Mouse (Mus musculus) kidney, adult 8-10 months (tissue): ENCODE measurements around the gene Nat8f5.
"Not testable (repeated sequence)": the region's sequence is repeated elsewhere in the genome, so short reads cannot be mapped to it uniquely, and the experiment has no call there.

Source experiments
- DNase-seq, 2 experiments: peaks; one replicate each; pipeline ENCODE4 v3.0.0; 2022

Gene Nat8f5

DNA sequence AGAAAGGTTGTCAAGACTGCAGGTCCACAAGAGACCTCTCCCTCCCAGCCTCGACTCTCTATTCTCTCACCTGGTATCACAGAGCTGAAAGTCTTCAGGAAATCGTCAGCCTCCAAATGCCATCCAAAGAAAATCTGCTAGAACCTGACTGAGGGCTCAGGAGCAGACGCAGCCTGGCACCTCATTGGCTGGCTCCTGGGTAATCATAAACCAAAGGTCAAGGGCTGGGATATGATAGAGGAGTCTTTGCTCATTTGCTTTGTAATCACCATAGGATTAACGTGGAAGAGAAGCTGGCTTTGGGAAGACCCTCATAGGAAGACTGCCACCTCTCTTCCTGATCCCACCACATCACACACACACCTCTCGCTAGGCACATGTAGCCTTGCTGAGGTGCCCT lies at the start of gene Nat8f5, which contains the start of gene Nat8f6:
TSS of gene Nat8f5 (minus strand) at position 136 of the 400 bp plus-strand sequence.
TSS of gene Nat8f6 (minus strand) at position 118 of the 400 bp plus-strand sequence.
- DNase-seq: peak in 1 of 2 experiments; percentile 67

DNA sequence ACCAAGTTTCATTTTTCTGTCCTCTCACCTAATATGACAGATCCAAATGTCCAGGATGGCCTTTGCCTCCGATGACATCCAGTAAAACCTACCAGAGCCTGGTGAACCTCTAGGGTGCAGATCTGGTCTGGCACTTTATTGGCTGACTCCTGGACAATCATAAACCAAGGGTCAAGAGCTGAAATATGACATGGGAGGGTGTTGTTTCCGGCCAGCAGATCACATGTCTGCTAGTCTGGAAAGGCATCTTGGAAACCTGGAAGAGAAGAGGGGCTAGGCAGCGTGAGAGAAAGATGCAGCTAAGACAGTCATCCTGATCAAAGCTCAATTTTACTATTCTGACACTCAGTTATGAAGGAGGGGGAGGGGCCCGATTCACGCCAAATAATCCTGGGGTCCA lies 48.2 kb upstream of the Nat8f5 start, which contains the start of gene Nat8f2:
TSS of gene Nat8f2 (minus strand) at position 153 of the 400 bp plus-strand sequence.
- peak; percentile 75 to 84 for DNase-seq

DNA sequence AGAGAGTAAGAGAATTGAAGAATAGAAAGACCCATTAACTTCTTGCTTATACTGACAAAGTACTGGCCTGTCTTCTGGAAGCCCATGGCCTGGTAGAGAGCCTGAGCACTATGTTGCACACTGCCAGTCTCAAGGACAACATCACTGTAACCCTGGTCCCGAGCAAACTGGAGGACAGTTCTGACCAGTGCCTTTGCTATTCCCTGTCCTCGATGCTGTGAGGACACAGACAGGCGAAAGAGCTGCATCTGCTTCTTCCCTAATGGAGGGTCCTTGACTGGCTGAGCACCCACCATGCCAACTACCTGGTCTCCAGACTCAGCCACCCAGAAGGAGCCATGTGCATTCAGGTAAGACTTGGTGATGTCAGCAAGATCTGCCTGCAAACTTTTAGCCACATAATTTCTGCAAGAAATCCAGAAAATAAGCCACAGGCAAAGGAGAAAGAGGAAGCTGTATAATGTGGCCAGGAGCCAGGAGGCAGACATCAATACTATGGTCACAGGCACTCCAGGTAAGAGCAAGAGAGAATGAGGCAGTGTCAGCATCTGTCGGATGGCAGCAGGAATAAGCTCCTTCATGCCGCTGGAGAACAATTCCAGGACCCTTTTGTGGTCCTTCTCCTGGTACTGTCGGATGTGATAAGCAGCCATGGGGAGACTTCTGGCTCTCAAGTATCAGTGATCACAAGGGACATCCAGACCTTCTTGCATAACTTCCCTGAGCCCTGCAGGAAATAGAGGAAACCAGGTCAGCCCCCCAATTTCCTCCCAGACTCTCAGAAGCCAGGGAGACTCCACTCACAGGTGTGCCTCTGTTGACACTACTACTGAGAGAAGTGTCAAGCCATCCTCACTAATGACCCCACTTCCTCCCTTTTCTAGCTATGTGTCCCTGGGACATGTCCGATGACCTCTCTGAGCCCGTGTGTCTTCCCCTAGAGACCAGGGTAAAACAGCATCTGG lies 47.2 kb upstream of the Nat8f5 start:
- peak; percentile 30 to 32 for DNase-seq

DNA sequence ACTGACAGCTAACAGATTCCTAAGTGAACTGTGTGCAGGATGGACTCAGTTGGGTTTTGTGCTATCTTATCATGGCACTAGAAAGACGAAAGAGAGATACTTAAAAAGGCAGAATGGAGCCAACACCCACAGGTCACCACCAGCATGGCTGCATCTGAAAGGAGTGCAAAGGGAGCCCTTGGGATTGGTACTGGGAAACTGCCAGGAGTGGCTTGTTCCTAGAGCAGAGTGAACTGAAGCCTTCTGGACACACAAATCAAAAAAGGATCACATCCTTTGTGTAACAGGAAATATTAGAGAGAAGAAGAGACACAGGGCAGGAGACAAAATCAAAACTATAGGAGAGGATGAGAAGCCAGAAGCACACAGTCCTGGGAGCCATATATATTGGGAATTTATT lies 46.2 kb upstream of the Nat8f5 start:
- not testable (repeated sequence) for DNase-seq

DNA sequence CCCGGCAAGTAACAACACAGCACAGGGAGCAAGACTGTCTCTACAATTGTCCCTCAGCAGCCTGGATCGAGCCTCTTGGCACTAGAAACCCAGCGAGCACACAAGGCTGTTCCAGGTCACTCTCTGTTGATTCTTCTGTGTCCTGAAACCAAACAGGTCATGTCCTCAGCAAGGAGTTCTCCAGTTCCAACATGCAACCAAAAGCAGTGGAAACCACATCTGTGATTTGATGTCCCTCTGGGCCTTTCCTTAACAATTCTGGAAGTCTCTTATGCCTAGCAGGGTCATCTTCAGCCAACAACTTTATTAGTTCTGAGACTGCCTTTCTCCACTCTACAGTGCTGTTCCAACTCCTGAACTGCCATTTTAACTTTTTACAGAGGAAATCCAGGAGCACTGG lies 45.4 kb upstream of the Nat8f5 start:
- DNase-seq: not testable (repeated sequence)

DNA sequence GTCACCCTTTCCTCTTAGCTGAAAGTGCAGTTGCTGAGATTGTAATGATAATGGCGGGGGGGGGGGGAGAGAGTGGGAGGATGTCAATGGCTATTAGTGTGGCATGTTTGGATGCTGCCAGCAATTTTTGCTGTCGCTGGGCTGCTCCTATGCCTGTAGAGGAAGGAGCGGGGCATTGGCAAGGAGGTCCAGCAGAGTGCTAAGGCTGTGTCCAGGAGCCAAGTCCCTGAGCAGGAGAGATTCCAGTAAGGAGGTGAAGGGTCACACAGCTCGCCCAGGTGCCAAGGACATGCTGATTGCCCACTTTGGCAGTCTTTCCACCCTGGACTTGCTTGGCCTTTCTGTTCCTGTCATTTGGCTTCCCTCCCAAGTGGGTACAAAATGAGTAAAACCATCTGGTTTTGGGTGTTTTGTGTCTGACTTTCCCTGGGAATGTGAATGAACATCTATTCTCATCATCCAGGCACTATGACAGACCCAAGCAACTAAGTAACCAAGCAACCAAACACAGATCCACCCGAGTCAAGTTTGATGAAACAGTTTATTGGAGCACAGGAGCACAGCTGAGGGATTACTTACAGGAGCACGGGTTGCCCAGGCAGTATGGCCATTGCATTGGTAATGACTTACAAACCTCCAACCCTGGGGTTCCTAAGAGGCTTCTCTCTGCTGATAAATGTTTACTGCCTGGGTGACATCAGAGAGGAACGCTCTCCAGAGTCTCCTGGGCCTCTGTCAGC lies 44.3 kb upstream of the Nat8f5 start:
- DNase-seq: peak; percentile 62 to 77

DNA sequence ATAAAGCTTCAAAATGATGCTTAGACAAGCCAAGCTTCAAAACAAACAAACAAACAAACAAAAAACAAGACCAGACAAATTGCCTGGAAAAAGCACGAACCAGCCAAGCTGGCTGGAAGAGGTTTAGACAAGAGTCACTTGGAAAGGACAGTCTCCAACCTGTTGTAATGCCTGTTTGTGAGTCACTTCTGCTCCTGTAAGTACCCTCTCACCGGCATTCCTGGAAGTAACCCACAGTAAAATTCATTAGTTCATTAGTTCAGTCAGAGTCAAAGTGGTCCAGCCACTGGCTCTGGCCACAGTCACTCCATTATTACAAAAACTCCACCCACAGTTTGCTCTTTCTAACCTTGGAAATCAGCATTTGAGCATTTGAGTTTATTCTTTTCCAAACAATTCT lies 43.1 kb upstream of the Nat8f5 start:
- DNase-seq: no peak

DNA sequence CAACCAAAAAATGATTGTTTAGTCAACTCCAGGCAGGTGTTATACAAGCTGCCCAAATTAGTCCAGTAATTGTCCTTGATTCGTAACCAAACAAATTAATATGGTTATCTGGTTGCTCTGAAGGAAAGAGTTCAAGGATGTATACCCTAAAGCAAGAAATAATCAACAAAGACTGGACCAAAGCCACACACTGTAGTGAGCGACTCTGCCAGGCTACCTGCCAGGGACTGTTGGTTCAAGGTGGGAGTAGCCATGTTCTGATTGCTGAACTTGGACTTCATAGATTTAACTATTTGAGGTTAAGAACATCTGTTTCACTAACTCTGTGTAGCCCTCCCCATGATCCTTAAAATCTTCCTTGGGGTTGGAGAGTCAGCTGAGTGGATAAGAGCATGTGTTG lies 42.4 kb upstream of the Nat8f5 start:
- no peak for DNase-seq

DNA sequence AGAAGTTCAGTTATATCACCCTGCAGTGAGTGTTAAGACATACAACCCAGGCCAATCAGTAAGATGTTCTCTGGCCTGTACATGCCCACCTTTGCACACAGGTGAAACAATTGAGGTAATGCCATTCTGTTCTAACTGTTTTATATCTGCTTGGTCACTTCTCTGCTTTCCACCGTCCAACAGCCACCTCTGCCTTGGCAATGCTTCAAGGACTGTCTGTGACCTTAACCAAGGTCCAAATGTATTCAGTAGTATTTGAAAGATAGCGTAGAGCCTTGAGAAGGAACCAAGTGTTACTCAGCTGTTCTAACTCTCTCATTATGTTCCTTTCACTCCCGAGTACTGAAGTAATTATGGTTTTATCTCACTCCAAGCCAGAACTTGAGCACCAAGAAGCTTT lies 41.8 kb upstream of the Nat8f5 start:
- peak; percentile 41 to 59 for DNase-seq

DNA sequence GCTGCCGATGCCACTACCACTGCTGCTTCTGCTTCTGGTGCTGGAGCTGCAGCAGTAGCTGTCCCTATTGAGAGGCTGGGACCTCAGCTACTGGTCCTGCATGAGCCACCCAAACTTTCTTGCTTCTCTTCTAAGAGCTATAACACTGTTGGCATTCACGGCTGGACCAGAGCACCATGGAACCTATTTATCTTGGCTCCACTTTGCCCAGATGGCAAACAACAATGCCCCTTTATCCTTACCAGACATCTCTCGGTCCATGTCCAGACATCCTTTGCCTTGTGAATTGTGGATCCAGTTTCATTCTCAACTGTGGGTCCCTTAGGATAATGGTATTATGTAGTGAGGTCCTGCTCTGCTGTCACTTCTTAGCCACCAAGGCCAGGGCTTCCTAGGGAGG lies 40.5 kb upstream of the Nat8f5 start:
- peak in 1 of 2 experiments; percentile 25 for DNase-seq

DNA sequence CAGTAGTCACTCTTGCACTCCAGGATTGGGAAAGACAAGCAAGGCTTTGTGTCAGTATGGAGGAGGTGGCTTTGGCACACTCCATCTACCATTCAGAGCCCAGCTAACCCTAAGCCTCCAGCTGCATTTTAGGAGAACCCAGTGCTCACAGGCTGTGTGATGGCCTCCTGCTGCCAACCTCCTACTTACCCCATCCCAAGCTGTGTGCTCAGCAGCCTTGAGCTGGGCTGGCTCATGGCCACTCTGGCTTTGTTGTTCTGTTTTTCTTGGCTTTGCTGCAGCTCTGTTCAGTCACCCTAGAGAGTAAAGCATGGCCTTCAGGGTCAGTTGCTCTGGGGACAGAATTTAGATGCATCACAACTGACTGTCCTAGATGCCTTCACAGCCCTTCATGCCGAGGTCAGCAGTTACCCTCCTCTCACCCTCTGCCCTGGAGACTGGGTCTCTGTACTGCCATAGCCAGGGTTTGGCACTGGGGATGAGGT lies 35.5 kb upstream of the Nat8f5 start:
- peak; percentile 76 to 82 for DNase-seq

DNA sequence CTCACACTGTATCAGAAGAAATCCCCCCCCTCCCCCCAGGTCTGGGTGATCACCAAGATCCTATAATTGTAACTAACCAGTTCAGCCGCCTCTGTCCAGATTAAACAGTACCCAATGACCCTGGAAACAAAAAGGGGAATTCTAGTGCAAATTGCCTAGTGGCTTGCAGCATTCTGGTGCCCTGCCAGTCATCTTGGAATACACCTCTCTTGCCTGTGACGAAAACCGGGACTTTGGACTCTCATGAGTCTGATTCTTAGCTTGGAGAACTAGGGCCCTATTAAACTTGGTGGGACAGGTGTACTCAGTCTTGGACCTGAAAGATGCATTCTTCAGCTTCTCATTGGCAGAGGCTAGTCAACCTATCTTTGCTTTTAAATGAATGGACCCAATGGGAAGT lies 32.7 kb upstream of the Nat8f5 start:
- DNase-seq: peak; percentile 70 to 78

DNA sequence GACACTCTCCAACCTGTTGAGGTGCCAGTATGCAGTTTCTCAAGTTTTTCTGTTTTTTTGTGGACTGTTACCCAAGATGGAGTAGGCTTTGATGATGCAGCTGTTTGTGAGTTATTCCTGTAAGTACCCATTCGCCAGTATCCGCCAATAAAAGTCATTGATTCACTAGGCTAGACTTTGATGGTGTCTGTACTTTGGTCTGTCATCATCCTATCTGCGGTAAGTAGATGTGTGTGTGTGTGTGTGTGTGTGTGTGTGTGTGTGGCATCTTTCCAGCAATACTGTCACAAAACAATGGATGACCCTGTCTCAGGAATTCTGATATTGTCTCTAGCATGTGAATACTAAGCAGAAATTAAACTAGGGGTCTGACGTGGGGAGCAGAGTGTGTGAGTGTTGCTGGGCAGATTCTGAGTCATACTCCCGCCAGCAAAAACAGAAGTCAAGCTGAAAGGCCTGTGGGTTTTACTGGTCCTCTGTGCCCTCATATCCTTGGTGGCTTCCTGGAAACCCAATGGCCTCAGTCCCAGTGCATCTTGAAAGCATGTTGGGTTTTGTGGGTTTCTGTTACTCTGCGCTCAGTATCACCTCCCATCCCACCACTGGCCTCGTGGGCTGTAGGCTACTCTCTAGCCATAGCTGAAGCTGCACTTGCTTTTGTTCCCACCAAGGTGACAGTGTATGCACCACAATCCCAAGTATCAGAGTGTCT lies 30.4 kb upstream of the Nat8f5 start:
- no peak for DNase-seq

DNA sequence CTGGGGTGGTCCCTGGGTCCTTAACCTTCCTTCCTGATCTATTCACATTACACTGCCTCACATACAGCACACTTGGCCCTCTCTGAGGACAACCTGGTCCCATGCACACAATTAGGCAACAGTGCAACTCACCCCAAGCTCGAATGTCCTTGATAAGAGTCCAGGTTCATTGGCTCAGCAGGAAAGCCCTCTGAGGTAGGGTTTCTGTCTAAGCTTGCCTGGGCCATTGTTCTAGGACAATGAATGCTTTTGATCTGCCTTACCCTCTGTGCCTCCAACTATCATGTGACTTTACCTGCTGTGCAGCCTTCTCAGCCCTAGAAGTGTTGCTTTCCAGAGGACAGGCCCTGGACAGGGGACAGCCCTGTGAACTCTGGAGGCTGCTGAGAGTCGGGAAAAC lies 28.5 kb upstream of the Nat8f5 start:
- no peak for DNase-seq

DNA sequence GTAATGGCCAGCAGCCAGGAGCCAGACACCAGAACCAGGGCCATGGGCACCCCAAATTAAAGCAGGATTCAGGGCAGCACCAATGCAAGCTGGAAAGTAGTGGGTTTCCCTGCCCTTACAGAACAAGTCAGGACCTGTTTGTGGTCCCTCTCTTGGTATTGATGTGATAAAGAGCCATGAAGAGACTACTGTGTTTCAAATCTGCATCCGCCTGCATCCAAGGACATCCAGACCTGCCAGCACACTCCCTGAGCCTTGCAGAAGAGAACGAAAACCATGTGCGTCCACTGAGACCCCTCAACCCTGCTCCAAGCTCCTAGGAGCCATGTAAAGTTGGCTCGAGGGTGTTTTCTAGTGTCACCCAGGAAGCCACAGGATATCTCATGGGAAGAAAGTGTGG lies 27.4 kb upstream of the Nat8f5 start:
- DNase-seq: no peak

DNA sequence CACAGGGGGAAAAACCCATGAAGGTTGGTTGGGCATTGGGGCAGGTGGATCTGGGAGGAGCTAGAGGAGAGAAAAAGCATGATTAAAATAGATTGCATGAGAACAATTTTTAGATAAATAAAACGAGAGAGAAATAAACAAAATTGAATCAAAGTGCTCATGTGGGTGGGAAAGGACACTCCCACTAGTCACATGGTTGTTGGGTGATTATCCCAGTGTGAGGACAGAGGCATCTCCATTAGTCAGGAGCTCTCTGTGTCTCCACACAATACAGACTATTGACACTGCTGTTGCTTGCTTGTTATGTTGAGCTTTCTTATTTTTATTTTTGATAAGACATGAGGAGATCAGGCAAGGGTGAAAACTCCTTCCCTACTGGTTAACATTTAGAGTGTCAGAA lies 26.1 kb upstream of the Nat8f5 start:
- no peak for DNase-seq

DNA sequence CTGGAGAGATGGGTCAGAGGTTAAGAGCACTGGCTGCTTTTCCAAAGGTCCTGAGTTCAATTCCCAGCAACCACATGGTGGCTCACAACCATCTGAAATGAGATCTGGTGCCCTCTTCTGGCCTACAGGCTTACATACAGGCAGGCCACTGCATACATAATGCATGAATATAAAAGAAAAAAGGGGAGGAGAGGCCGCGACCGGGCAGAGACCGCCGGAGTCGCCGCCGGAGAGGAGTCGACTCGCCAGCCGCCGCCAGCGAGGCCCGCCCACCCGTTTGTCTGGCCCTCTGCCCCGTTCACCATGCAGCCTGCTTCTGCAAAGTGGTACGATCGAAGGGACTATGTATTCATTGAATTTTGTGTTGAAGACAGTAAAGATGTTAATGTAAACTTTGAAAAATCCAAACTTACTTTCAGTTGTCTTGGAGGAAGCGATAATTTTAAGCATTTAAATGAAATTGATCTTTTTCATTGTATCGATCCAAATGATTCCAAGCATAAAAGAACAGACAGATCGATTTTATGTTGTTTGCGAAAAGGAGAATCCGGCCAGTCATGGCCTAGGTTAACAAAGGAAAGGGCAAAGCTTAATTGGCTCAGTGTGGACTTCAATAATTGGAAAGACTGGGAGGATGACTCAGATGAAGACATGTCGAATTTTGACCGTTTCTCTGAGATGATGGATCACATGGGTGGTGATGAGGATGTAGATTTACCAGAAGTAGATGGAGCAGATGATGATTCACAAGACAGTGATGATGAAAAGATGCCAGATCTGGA lies 23.1 kb upstream of the Nat8f5 start:
- DNase-seq: not testable (repeated sequence)

DNA sequence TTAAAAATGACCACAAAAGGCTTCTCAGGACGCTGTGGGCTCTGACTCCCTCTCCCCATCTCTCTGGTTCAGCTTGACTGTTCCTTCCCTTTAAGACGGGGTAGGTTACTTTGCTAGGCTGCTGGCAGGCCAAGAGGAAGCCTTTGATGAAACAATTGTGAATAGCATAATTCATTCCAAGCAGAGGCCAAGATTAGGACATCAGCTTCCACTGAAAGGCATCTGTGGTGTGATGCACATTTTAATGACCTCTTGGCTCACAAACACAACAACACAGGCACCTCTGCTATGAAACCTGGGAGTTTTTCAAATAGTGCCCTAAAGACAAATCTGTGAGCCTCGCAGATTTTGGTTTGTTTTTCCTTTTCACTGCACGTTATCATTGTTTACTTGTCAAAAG lies 19.2 kb upstream of the Nat8f5 start:
- DNase-seq: no peak

DNA sequence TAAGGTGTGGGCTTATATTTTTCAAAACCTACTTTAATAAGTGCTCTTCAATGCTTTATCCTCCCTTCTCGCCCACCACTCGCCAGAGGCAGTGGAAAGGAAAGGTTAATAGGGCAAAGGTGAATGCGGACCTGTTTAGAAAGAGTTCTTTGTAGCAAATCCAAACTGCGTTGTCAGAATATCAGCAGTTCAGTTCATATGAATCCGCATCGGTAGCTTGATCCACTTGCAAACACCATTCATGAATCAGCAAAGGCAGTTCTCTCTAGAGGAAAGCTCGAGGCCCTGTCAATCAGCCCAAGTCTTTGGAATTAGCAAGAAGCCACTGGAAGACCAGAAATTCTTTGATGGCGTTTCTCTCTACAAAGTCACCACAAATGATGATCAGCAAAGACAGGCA lies 17.9 kb upstream of the Nat8f5 start:
- no peak for DNase-seq

DNA sequence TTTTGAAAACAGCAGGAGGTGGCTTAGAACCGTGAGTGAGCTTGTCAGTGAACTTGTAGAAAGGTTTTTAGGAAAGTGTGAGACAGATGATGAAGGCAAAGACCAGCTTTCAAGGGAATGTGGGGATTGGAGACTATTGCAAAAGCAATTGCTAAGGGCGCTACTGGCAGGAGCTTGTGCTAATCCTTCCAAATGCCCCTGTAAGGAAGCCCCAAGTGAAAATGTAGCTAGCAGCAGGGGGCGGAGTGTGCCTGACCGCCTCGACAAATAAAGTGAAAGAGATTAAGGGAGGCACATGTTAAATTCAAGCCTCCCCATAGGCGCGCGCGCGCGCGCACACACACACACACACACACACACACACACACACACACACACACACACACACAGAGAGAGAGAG lies 16.5 kb upstream of the Nat8f5 start:
- DNase-seq: peak; percentile 55 to 61

DNA sequence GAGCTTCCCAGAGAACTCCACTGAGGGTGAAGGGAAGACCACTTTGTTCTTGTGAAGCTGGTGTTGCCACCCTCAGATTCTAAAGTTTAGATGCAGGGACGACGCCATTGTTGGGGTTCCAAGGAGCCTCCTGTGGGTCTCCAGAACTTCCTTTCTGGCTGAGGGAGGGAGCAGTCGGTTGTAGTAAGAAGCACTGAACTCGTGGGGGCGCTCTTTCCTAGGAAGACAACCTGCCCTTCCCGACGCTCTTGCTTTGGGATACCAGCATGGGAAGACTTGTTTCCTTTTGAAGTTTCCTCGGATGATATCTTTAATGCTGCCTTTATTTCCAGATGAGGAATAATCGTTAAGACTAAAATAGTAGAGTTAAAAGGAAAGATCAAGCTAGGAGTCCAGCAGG lies 16.1 kb upstream of the Nat8f5 start:
- DNase-seq: peak; percentile 50 to 74

DNA sequence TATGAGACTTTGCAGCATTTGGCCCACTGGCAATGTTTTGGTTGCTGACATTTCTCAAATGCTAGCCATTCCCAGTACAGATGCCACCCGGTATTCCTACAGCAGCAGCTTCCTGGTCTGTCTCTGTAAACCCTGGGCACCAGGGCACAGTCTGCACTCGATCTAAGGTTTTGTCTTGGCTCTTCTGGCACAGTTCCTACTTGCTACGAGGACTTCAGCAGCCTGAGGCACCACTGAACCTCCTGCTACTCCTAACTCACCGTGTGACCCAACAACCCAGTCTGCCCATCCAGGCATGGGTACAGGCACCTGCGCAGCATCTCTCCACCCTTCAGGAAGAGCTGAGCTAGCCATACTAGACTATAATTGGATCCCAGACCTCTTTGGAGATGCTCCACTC lies 15.3 kb upstream of the Nat8f5 start:
- peak in 1 of 2 experiments; percentile 34 for DNase-seq
